Mouse (Mus musculus): Measurements from ENCODE around the gene Adap2.

Gene Adap2

GRCm38 (mm10) chr11:80199316-80199715, 45.4 kb downstream of the Adap2 start:
- in situ Hi-C loops (cut with MseI, MboI), result no loop called here

GRCm38 (mm10) chr11:80199773-80200172, 45.9 kb downstream of the Adap2 start:
- in situ Hi-C loops (cut with MseI, MboI), result no loop called here

DNA sequence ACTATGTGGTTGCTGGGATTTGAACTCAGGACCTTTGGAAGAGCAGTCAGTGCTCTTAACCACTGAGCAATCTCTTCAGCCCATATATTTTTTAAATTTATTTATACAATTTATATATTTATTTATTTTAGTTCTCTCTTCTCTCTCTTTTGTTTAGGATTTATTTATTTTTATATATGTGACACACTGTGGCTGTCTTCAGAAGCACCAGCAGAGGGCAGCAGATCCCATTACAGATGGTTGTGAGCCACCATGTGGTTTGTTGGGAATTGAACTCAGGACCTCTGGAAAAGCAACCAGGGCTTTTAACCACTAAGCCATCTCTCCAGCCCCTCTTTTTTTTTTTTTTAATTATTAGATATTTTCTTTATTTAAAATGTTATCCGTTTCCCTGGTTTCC, 46.4 kb downstream of the Adap2 start:
- in situ Hi-C loops (cut with MseI, MboI), result no loop called here

- in situ Hi-C loops (cut with MseI, MboI), result no loop called here
Measured at GRCm38 (mm10) chr11:80202296-80202695, 48.4 kb downstream of the Adap2 start.

DNA sequence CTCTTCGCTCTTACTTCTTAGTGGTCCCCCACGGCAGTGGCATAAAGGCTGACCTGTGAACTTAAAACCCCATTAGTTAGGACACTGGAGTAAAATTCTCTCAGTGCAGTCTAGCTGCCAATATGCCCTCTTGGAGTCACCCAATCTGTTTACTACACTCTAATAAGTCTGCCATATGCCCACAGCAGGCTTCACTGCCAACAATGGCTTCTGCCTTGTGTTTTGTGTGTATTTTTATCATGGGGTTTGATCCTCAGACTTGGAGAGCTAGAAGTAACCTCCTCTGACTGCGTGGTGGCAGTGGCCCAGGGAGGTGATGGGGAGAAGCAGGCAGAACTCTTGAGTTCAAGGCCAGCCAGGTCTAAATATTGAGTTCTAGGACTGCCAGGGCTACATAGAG, 50.1 kb downstream of the Adap2 start:
- in situ Hi-C loops (cut with MseI, MboI), result no loop called here

- in situ Hi-C loops (cut with MseI, MboI), result no loop called here
Measured at GRCm38 (mm10) chr11:80204941-80205340, 51.0 kb downstream of the Adap2 start.

GRCm38 (mm10) chr11:80208465-80208859, 54.6 kb downstream of the Adap2 start:
- in situ Hi-C loops (cut with MseI, MboI), result no loop called here

DNA sequence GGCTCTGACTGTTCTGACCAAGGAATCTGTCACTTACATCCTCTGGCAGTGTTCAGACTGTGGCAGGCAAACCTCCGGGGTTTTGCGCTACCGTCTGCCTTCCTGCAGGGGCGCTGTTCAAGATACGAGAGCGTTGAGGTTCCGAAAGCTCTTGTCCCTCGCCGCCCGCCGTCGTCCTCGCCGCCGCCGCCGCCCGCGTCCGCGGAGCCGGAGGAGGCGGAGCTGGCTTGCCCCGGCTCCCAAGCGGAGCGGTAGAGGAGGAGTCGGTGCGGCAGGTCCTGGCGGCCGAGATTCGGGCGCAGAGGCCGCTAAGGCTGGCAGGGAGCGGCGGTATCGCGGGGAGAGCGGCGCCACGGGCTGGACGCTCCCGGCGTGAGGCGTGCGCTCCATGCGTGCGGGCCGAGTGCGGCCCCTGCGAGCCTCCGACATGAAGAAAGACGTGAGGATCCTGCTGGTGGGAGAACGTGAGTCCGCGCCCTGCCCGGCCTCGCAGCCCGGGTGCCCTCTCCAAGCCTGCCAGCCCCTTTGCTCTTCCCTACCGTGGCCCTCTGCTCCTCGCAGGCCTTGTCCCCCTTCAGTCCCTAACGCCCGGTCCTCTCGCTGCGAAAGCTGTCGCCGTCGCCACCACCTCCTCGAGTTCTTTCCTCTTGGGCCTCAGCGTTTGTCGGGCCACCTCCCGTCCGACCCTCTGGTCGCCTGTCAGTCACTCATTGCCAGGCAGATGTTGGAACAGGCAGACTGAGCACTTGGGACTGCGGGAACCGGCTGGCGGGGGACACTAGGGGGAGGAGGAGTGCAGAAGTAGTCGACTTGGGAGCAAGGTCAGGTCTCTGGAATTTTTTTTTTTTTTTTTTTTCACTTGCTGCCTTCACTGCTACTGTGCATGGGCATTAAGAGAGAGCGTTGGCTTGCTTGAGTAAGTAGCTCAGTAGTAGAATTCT, 55.2 kb downstream of the Adap2 start, which contains the start of gene Rhot1:
TSS of gene Rhot1 (plus strand) at position 160 of the 941 bp plus-strand sequence.
- in situ Hi-C loops (cut with MseI, MboI), result no loop called here

DNA sequence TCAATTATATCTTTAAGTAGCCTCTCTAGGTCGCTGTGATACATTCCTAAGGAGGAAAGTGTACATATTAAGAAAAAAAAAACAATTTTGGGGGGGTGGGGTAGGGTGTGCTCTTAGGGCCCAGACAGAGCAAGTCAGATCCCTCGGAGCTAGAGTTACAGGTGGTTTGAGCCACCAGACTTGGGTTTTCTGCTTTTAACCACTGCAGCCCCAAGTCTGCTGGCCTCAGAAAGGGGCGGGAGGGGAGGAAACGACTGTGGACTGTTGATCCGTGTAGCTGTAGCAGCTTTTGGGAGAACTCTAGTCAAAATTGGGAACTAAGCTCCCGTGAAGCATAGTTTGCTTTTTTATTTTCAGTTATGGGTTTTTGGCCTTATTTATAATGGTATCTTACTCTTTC, 56.4 kb downstream of the Adap2 start:
- in situ Hi-C loops (cut with MseI, MboI), result no loop called here

- in situ Hi-C loops (cut with MseI, MboI), result no loop called here
Measured at GRCm38 (mm10) chr11:80212282-80212681, 58.4 kb downstream of the Adap2 start.

DNA sequence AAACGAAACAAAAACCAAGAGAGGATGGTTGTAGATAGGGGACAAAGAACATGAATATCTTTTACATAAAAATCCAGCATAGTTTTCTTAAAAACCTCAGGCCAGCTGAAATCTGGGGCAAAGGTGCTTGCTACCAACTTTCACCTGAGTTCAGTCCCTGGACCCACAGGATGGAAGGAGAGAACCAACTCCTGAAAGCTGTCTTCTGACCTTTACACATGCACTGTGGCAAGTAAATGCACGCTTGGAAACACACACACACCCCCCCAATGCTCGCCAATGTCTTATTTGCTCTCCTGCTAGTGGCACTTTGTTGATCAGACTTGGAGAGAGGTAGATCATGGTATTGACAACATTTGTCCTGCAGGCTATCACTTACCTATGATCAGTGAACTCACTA, 61.4 kb downstream of the Adap2 start:
- in situ Hi-C loops (cut with MseI, MboI), result no loop called here

DNA sequence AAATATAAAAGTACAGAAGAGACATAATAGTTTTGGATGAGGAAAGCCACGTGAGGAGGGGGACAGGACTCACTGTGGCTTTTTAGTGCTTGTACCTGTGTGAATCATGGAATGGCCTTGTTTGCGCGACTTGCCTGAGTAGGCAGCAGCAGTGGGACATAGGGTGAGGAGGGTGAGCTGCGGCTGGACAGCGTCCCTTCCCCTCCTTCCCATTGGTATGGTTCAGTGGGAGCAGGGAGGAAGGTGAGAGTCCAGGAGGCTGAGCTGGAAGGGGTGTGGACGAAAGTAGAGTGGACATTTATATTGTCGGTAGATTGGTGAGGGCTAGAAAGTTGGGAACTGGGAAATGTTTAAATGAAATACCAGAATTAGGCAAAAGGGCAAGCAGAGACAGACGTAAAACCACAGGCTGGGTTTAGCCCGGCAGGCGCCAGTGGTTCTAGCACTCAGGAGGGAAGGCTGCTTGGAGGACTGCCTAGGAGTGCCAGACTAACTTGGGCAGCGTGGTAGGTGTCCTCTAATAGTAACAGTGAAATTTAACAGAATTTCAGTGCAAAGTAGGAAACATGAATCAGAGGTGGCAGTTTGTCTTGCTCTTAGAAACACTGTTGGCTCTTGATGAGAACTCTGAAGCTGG, 64.9 kb downstream of the Adap2 start:
- in situ Hi-C loops (cut with MseI, MboI), result no loop called here
